Mouse (Mus musculus) c-Kit-positive CD71-negative TER-119-negative erythroid progenitor cells, embryonic 14.5 days (primary cell): ENCODE results near the gene Pcdh8.

Source experiments
- DNase-seq: peaks from one replicate; pipeline ENCODE4 v3.0.0-alpha.2; 2013; ENCODE audit warnings: low read depth

Gene Pcdh8

GRCm38 (mm10) chr14:79771094-79771535 lies at the start of gene Pcdh8:
Pcdh8 (minus strand) TSS chr14:79771312.
- DNase-seq: peak; percentile 26

DNA sequence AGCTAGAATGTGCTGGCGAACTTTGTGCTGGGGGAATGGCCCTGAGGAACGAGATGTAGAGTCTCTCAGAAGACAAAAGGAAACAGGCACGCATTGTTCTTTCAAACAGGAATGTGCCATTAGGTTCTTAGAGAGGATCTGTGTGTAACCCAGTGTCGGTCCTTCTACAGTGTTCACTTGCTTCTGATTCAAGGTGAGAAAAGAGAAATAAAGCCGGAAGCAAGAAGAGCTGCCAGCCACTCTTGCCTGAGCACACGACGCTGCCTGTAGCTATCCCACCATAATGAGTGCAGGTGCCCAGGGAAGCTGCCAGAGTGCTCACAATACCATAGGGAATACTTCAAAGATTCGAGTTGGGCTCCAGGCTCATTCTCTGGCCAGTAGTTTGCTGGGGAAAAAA lies 43.6 kb upstream of the Pcdh8 start:
- no peak for DNase-seq

GRCm38 (mm10) chr14:79814084-79814483 lies 43.0 kb upstream of the Pcdh8 start:
- DNase-seq: no peak

GRCm38 (mm10) chr14:79793179-79793578 lies 22.1 kb upstream of the Pcdh8 start:
- no peak for DNase-seq

DNA sequence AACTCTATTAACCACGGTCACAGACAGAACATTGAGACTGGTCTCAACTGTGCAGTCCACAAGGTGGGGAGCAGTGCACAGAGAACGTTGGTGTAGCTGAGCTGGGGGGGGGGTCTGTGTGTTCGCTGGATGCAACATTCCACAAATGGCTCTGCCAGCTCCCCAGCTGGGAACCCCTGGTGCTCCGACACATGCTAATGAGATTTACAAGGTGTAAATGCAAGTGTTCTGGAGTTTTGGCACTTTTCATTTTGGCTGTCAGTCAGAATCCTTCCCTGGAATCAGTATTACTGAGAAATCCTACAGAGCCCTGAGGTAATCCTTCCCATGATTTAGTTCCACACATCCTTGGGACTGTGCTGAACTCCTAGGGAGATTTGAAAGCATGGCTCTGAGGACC lies 18.4 kb upstream of the Pcdh8 start:
- no peak for DNase-seq

DNA sequence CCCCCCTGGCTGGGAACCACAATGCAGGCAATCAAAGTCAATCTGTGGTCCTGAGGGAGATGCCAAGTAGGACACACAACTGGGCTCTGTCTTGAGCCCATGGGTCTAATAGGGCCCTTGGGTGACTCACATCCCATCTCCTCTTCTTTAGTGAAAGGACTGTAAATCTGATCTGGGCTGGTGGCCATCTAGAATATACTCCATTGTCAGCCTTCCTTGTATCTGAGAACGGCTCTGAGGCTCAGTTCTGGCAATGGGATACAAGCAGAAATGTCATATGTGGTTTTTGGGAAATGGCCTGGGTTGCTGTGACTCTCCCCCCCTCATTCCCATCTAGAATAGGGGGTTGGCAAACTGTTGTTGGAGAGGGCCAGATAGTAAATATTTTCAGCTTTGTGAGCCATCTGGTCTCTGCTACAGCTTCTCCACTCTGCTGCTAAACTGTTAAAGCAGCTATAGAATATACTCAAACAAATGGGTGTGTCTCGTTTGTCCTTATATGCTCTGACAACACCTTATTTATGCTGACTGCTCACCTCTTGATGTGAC lies 17.6 kb upstream of the Pcdh8 start:
- no peak for DNase-seq

GRCm38 (mm10) chr14:79787918-79788317 lies 16.8 kb upstream of the Pcdh8 start:
- no peak for DNase-seq

GRCm38 (mm10) chr14:79785400-79785799 lies 14.3 kb upstream of the Pcdh8 start:
- no peak for DNase-seq

GRCm38 (mm10) chr14:79780889-79781288 lies 9.8 kb upstream of the Pcdh8 start:
- no peak for DNase-seq

DNA sequence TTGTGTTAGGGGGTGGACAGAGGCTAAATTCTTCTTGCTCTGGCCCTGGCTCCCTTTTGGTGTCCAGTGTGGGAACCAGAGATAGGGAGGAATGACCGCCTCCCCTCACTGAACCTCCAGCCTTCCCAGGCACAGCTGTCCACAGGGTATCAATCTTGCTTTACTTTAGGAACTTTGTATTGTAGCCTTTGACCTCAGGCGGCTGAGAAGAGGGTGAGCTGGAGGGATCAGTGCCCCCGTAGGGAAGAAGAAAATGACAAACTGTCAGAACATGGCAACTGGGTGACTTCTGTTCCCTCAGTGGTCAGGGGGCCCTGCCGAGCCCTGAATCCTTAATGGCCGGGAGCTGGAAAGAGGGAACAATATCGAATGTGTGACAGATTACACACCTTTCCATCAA lies 9.2 kb upstream of the Pcdh8 start:
- no peak for DNase-seq

GRCm38 (mm10) chr14:79779841-79780240 lies 8.7 kb upstream of the Pcdh8 start:
- DNase-seq: no peak

DNA sequence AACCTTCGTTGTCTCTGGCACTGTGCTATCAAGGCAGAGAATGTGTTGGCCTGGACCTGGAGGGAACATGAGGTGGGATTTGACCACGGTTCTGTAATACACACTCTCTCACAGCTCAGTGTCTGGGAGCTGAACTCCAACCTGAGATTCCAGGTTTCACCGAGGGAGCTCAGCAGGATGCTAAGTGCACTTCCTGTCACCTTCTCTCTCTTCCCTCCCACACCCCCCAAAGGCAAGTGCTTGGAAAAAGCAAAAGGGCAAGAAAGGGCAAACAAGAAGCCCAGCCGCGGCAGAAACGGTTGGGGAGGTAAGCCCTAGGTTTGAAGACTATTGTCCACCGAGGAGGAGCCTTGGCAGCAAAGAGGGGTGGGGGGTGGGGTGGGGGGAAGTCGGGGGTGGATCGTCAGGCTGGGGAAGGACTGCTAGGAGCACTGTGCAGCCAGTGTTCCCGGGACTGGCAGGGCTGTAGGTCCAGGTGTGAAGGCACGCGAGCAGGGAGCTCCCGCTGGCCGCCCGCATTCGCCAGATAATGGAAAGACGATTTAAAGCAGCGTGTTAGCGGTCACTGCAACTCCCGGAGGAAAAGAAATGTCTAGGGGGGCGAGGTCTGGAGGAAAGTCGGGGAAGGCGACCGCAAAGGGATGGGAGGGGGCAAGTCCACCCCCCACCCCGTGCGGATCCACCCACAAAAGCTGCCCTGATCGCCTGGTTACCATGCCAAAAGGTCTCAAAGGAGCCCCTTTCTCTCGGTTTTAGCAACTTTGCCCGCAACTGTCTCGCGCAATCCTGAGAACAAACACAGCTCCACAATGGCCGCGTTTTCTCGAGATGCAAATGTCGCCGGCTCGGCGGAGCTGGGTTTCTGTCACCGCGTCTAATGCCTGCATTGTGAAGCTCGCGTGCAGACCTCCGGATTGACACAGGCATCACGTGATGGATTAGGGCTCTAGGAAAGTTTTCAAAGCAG lies 2.6 kb upstream of the Pcdh8 start:
- DNase-seq: no peak

DNA sequence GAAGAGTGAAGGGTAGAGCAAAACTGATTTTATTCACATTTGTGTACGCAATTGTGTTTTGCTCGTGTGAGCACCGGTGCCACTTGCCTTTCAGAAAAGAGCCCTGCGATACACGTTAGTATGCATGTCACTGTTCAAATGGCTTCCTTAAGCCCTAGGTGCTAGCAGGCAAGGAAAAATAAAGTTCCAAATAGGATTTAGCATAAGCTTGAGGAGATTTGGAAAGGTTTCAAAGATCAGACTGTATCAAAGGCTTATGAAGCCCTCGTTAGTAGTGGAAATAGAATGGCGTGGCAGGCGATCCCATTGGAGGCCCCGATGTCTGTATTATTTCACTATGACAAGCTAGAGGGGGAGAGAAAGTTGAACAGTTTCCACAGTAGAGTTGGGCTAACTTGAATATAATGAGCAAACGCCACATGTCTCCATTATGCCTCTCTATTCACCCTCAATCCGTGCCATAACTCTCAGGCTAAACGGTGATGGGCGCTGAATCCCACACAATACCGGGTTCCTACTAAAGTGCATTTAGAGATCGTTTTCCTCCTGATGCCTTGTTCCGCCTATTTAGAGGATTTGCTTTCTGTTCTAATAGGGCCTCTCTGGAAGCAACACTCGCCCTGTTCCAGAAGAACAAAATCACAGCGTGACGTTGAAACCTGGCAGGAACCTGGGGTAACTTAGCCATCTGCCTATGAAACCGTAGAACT lies 845 bp upstream of the Pcdh8 start:
- DNase-seq: no peak

- DNase-seq: no peak
Observed at GRCm38 (mm10) chr14:79770306-79771093, 612 bp downstream of the Pcdh8 start.

GRCm38 (mm10) chr14:79769618-79770017 lies 1.5 kb downstream of the Pcdh8 start:
- DNase-seq: peak; percentile 38

DNA sequence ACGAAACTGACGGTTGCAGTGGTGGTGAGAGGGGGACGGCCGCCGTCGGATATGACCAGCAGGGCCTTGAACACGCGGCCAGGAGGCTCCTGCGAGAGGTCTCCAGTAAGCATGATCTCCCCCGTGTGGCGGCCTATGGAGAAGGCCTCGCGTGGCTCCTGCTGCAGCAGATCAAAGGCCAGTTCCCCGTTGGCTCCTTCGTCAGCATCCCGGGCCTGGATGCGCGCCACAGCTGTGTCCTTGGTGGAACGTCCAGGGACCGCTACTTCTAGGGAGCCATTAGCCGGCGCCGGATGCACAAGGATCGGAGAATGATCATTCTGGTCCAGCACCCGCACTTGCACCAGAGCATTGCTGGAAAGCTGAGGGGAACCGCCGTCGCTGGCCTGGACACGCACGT lies 2.1 kb downstream of the Pcdh8 start:
- no peak for DNase-seq

DNA sequence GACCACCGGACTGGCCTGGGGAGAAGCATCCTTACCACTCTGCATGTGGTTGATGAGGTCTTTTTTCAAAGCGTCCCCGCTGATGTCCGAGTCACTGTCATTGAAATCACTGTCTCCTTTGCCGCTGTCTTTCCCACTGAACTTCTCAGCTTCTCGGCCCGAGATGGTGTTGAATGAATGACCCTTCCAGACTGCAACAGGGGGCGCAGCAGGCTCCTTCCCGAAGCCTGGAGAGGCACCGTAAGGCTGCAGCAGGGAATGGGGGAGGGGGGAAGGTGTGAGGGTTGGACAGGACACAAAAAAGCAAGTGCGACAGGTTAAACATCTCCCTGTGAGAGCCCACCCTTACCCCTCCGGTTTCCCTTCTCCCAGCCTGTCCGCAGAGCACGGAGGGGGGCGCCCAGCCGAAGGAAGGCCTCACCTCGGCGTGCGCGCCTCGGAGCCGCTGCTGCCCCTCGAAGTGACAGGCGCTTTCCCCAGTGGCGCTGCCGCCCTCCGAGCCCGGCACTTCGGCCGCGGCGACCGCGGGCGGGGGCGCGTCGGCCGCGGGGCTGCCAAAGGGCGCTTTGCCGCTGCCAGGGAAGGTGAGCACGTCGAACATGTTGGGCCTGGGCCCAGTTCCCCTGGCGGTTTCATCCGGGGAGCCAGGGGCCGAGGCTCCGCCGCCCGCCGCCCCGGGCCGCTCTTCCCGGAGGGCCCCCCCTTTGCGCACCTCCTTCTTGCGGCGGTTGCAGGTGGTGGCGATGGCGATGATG lies 2.9 kb downstream of the Pcdh8 start:
- no peak for DNase-seq

DNA sequence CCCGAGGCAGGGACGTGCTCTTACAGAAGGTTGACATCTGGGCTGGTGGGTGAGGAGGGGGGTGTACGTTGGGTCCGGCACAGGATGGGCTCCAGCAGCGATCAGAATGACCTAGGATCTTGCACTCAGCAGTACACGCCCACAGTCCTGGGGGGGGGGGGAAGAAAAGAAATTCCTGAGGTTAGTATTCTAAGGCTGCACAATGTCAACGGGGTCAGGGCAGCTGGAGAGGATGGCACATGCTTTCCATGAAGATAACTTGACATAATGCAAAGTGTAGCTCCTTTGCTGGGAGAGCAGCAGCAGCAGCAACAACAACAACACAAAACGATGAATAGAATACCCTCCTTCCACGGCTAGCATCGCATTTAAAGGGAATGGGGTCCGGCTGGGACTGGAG lies 3.5 kb downstream of the Pcdh8 start:
- no peak for DNase-seq

DNA sequence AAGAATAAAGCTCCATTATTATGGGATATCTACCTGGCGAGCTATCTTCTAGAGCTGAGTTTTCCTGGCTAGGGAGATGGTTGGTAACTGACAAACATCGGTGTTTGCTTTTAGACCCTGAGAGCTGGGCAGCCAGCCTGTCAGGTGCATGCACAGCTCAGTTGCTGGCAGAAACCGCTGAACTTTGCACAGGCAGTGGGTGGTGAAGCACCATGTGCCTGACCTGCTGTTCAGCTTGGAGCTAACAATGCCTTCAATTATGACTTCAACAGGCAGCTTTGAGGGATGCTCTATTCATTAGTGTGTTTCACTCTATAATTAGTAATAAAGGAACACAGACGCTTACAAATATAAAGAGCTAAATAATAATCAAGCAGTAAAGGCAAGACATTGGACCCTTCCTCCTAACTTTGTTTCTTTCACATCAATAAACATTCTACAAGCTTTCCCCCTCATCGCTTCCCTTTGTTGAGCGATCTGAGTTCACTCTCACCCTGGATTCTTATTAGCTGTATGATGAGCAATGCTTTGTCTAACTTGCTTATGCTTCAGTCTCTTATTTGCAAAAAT lies 5.8 kb downstream of the Pcdh8 start:
- no peak for DNase-seq

DNA sequence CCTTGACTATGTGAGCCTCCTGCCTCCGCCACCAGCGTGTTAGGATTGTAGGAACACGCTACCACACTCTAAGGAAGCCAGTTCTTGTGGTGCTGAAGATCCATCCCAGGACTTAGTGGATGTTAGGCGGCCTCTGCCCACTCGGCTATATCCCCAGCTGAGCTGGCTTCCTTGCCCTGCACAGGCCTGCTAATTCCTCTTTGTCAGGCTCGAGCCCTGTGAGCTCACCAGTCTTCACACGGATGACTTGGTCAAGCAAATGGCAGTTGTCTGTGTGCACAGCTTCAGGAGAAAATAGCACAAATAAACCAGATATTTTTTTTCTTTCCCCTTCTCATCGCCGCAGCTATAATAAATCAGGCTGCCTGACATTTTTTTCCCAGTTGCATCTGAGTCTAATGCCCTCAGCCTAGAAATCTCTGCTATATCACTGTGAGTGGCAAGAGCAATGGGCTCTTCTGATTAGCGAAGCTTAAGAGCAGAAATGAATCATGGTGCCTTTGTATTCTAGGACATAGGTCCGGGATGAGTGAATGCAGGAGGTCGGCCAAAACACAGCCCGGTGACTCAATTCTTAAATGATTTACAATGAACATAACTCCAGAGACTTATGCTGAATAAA lies 16.4 kb downstream of the Pcdh8 start:
- DNase-seq: no peak

DNA sequence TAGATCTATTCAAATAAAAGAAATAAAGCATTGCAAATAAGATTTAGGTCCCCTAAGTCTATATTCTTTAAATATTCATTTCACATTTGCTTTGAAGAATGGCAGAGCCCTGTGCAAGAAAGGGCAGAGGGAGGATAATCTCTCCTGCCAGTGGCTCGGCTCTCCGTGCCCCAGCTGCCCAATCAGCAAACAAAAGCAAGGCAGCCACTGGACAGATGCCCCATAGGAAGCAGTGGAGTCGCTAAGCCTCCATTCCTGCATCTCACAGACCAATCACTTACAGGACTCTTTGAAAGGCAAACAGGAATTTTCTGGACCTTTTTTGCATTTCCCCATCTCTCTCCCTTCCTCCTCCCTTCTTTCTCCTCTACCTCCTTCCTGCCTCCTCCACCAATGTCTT lies 17.0 kb downstream of the Pcdh8 start:
- DNase-seq: no peak
